Mouse (Mus musculus) spleen, postnatal 10 days (tissue): ENCODE data around the gene Kmt2b.
A peak's percentile ranks its signal among the peaks of the same experiment; 100 is the strongest.

Source experiments
- DNase-seq, 2 experiments: peaks; one replicate each; pipeline ENCODE4 v3.0.0; 2021 to 2022; ENCODE audit warnings: low spot score in 2 of 2

Gene Kmt2b

DNA sequence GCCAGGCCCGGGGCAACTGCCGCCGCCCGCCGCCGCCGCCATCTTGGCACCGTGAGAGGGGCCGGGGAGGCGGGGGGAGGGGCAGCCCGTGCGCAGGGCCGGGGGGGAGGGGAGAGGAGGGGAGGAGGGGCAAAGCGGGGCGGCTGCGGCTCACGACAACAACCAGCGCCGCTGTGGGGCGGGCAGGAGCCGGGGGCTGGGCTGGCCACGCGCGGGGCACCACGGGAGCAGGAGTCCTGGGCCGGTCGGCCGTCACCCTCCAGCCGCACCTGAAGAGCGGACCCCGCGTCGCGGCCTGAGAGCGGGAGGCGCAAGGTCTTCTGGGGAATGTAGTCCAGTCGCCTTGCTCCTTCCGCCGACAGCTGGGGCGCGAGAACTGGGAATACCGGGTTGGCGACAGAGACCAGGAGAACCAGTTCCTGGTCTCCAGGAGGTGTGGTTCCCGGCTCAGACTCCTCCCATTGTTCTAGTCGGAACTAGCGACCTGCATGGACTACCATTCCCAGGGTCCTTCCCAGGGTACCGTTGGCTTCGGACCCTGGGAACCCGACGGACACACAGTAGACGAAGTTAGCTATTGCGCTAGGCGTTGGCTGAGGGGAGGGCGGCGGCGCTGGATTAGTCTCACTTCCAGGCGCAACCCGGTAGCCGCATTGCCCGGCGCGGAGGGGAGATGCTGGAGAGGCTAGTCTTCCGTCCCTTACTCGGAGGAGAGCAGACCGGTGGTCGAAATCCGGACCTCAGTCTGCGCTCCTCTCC is at the start of gene Kmt2b:
Gene Kmt2b, minus strand, starts transcription at position 51 of the 759 bp plus-strand sequence.
- peak; percentile 89 to 95 for DNase-seq

DNA sequence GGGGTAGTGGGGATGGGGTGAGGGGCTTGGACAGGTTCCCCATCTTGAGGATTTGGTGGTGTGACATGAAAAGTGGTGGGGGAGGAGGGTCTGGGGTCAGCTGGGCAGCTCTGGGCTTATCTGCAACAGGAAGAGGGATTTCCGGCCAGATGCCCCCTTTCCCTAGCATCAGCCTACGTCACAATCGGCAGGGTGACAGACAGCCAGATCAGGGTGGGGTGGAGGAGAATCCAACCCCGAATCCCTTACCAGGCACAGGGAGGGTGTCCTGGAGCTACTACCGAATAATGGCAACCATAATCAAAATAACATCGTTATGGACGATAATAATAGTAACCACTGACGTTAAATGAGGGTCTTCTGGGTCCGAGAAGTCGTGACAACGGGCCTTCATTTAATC is 47.9 kb upstream of the Kmt2b start:
- no peak for DNase-seq

DNA sequence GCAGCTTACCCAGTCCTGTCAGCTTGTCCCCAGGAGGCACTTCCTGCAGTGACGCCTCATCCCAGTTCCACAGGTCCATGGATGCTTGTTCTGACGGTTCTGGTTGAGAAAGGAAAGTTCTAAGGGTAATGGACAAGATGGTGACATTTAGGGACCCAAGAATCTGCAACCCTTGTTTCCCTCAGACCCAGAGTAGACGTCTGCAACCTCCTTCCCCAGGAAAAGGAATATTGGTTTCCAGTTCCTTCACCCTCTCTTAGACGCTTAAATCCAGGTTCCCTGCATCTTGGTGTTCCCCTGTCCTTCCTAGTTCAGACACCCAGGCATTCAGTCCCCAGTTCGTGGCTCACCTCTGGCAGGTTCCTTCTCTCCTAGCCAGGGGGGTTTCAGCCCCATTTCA is 47.2 kb upstream of the Kmt2b start, which contains the start of gene Etv2:
Gene Etv2, minus strand, starts transcription at position 101 of the 400 bp plus-strand sequence.
- DNase-seq = no peak

DNA sequence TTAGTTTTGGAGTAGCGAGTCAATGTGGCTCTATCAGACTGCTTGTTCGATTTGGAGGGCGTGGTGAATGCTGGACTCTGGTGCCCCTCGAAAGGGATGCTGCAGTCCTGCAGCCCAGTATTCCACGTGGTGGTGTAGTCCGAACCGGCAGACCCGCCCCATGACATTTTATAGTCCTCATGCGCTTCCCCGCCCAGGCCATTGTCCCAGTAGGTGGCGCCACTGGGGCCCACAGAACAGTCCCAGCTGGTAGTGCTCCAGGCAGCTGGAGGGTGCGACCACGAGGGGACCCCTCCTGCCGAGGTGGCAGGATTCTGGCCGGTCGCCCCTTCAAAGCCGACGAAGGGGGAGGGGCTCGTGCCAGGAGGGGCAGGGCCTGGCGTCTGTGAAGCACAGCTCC is 46.1 kb upstream of the Kmt2b start:
- DNase-seq = peak; percentile 38 to 82

DNA sequence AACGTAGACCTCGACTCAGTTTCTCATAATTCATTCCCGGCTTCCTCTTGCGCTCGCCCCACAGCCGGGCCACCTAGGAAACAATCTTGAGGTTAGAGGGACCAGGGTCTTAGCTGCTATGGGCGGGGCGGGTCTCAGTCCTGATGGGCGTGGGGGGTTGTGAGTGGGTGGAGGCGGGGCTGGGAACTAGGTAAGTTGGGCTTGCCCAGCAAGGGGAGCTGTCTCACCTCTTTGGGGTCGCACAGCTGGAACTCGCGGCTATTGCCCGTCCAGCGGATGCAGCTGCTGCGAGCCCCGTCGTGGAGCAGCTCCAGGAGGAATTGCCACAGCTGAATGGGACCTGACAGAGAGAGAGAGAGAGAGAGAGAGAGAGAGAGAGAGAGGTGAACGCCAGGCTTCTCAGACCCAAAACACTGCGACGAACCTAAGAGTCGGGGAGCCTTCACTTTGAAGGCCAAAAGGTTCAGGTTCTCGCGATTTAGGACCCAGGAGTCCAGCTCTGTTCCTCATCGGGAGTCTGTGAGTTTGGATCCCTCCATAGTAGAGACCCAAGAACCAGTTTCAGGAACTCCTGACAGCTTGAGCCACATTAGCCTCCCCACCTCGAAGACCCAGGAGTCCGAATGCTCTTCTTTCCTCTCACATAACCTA is 45.4 kb upstream of the Kmt2b start:
- DNase-seq = no peak

DNA sequence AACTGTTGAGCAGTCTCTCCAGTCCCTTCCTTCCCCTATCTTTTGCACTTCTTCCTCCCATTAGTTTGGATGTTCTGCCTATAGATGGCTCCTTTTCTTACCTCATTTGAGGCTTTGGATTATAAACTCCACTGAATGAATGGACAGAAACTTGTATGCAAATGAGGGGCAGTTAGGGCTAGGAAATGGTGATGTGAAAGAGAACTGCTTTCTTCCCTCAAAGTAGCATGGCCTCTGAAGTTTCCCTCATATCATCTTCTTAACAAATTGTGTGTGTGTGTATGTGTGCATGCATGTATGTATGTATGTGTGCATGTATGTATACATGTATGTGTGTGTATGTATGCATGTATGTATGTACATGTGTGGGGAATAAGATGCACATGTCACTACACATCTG is 40.5 kb upstream of the Kmt2b start:
- DNase-seq = no peak

DNA sequence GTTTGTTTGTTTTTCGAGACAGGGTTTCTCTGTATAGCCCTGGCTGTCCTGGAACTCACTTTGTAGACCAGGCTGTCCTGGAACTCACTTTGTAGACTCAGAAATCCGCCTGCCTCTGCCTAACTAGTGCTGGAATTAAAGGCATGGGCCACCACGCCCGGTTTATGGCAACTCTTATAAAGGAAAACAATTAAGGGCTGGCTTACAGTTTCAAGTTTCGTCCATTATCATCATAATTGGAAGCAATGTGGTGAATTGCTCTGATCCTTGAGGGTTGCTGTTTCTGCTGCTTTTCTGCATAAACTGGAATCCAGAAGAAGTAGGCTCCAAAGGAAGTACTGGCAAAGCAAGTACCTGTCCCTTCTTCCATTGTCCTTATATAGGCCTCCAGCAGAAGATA is 38.1 kb upstream of the Kmt2b start:
- DNase-seq = no peak

DNA sequence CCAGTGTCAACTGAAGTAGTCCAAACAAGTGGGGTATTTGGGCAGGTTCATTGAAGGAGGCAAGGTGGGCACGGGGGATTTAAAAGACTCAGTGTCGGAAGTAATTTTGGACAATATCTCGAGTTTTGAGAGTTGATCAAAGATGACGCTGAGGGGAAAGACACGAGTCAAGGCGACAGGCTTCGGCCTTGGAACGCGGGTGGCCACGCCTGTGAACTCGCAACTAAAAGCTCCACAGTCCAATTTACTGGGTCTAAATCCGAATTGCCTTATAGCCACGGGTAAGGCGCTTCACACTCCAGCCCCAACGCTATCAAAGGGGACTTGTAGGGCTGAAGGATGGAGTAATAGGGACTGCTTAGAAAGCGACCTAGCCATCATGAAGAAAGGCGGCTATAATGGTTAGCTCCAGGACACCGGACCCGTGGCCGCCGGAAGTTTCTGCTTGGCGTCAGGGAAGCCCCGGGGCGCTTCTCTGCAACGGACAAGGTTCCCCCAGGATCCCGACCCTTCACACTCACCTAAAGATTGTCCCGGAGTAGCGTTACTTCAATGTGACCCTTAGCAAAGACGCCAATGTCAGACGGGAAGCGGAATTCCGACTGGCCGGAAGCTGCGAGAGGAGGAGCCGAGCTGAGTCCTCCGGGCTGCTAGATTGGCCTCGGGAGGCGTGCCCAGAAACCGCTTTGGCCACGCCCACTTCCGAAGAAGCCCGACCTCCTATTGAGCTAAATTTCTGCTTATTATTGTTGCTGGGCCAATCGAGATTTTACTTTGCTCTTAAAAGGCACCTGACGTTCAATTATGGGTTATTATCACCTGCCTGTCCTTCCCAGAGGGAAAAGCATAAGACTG is 37.2 kb upstream of the Kmt2b start, which contains the start of gene Cox6b1:
Gene Cox6b1, minus strand, starts transcription at position 622 of the 855 bp plus-strand sequence.
- peak; percentile 77 to 92 for DNase-seq

DNA sequence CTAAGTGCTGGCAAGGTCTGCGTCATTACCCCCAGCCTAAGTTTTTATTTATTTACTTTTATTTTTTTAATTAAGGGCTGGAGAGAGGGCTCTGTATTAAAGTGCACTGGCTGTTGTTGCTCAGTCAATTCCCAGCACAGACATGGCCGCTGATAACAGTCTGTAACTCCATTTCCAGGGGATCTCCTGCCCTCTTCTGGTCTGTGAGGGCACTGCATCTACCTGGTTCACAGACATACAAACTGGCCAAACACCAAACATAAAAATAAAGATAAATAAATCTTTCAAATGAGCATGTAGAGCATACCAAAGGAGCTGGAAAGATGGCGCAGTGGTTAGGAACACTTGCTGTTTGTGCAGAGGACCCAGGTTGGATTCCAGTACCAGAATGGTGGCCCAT is 30.7 kb upstream of the Kmt2b start:
- peak; percentile 22 to 67 for DNase-seq

DNA sequence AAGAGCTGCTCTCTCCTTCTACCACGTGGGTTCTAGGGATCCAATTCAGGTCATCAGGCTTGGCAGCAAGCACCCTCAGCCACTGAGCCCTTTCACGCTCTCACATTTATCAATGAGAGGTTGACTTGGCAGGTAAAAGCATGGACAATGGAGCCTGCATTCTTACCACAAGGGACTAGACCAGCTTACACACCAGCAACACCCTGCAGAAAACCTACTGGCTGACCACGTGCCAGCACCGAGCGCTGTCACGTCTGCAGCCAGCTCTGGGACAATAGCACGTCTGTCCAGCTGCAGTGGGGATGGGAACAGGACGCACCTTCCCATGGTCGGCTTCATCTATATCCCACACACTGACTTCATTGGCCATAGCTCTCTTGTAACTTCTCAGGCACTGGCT is 30.1 kb upstream of the Kmt2b start:
- DNase-seq = no peak

DNA sequence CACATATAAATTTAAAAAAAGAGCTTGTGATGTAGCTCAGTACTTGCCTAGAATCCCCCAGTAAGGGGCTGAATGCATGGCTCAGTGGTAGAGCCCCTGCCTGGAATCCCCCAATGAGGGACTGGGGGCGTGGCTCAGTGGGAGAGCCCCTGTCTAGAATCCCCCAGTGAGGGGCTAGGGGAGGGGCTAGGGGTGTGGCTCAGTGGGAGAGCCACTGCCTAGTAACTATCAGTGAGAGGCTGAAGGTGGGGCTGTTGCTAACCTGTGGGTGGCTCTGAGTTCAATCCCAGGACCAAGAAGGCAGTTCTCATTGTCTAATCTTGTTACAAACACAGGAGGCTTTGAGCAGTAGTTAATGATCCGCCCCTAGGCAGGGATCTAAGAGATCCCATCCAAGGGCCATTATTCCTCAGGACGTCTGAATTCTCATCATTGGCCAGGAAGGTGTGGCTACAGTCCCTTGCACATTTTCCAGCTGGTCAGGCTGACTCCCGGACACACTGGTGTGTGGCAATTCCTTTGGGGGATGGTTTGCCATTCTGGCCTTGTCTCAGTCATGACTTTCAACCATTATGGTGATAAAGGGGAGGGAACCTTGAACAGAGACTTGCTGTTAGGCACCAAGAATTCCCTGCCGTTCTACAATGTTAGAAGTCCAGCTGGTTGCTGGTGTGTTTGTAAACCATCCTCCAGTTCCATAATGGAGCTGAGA is 26.7 kb upstream of the Kmt2b start:
- no peak for DNase-seq

DNA sequence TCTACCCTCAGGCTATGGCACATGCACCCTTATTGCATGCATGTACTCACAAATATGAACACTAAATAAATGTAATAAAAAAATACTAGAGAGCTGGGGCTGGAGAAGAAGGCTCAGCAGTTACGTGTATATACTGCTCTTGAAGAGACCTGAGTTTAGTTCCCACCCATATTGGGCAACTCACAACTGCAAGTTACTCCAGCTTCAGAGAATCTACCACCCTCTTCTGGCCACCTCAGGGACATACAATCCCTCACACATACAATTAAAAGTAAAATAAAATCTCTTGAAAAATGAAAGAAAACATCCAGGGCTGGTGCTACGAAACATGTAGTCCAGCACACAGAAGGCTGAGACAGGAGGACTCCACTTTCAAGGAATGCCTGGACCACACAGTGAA is 25.9 kb upstream of the Kmt2b start:
- DNase-seq = no peak

DNA sequence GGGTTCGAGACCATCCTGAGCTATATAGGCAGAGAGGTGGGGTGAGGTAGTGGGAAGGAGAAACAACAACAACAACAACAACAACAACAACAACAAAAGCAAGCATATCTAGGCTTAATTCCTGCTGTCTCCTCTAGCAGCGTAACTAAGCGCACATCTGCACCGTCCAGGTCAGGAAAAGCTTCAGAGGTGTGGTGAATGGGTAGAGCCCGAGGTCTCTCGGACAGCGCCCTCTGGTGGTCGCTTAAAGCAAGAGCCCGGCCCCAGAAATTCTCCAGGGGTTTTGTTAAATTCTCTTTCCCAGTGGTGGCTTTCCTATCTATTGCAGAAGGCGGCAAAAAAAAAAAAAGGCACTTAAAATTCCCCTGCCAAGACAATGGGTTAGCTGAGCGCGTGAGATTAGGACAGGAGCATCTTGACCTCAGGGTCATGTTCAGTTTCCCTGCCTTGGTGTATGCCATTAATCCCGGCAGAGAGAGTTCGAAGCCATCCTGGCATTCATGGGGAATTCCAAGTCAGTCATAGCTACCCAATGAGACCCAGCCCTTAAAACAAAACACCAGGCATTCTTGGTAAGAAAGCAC is 25.1 kb upstream of the Kmt2b start:
- DNase-seq = peak; percentile 55 to 82

DNA sequence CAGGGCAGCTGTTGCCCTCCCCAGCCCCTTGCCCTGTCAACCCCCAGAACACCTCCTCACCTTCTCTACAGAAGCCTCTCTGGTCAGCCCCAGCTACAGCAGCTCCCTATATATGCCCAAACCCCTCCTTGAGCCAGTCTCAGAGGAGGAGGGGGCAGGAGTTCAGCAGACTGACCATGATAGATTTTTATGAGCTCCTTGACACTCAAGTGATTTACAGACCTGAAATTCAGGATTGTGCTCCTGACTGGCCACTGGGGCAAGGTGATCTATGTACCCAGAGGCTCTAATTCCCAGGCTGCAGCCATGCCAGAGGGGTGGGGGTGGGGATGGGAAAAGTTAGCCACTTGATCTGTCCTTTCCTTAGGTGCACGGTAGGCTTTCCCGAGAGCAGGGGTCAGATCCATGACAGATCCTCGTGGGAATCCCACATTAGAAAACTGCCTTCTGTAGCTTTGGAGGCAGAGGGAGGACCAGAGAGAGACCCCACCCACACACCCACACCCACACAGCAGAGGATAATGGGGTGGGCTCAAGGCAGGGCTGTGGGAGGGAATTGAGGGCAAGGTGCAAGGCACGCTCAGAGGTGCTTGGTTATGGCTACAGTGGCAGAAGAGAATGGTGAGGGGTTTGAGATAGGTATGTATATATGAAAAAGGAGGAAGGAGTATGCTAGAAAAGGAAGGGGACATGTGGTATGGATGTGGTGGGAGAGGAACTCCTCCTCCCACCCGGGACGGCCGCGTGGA is 24.3 kb upstream of the Kmt2b start, which contains the start of gene Upk1a:
Gene Upk1a, minus strand, starts transcription at position 194 of the 749 bp plus-strand sequence.
- DNase-seq = no peak

DNA sequence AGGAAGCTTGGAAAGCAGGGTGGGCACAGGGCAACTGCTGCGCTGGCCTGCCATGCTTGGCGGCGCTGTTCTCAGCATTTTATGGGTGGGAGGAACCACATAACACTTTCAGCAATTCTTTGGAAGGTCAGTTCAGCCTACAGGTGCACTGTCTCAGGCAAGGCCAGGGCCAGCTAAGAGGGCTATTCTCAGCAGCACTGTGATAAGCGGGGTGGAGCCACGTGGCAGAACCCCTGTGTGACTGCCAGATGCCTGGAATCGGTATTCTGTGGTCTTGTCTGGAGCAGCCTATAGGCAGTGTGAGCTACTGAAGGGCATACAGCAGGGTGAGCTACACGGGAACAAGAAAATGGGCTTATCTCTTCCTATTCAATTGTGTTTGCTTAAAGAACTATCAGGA is 21.5 kb upstream of the Kmt2b start:
- no peak for DNase-seq

DNA sequence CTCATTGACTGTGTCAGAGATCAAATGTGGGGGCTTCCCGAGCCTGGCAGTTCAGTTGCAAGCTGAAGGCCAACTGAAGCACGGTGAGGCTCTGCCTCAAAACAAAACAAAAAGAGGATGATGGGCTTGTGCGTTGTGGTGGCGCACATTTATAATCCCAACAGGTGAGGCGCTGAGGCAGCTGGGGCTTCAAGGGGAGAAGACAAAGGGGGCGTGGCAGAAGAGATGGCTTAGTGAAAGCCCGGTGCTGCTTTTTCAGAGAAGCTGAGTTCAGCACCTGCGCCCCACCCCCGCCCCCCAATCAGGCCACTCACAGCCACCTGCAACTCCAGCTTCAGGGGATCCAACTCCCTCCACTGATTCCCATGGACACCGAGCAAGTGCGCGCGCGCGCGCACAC is 19.9 kb upstream of the Kmt2b start:
- DNase-seq = no peak

DNA sequence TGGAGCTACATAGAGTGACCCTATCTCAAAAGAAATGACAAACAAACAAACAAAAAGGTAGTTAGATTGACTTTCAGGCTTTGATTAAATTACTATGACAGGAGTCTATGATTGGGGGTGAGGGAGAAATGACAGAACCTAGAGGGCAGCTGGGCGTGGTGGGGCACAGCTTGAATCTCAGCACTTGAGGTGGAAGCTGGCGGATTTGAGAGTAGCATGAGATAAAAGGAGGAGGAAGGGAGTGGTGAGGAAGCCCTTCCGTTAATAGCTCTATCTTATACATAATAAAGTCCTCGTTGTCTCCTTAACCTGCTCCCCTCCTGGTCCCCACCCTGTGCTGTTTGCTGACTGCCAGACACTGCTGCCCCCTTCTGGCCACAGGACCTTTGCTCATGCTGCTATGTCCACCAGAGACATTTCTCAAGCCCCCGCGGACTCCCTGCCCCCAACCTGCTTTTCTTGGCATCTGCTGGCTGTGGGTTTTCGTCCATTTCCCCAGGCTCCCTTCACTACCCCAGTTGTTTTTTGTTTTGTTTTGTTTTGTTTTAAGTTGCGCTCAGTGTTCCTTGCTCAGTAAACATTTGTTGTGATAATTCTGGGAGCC is 19.3 kb upstream of the Kmt2b start:
- DNase-seq = peak; percentile 39 to 82

DNA sequence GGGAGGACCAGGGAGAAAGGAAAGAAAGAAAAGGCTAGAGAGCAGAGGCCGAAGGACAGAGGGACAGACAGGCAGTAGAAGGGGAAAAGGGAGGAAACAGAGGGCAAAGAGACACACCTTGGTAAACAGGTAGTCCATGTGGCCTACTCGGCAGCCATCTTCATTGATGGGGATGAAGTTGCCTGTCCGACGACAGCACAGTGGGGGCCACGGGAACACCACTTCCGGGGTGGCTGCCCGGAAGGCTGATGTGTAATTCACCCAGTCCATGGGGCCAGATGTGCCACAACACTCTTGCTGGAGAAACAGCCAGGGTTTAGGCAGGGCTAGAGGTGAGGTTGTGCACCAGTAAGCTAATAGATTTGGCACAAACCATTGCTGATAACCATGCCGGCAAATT is 16.4 kb upstream of the Kmt2b start:
- no peak for DNase-seq

DNA sequence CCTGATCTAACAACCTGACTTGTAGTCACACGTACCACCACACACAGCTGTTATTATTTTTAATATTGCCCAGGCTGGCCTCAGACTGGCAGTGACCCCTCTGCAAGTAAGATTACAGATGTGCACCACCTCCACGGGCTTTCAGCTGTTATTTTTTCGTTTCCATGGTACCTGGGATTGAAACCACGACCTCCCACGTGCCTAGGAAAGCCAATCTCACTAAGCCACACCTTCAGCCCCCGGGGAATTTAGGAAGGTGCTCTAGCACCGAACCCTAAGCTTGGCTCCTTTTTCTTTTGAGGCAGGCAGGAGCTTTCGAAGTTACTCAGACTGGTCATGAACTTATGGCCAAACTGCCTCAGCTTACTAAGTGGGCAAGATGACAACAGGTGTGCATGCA is 15.9 kb upstream of the Kmt2b start:
- no peak for DNase-seq

DNA sequence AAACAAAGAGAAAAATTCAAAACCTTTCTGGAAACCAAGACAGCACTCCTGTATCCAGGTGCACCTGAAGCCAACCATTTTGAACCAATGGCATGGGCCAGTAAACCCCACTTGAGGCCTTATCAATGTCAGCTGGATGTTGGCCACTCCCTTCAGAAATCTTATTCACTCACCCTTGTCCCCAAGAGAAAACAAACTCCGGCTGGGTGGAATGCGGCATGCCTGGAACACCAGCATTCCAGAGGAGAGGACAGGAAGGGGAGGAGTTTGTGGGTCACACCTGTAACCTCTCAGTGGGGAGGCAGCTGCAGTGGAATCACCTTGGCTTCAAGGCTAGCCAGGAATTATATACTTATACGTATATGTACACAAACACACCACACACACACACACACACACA is 14.1 kb upstream of the Kmt2b start:
- DNase-seq = no peak
